Mouse (Mus musculus) midbrain, postnatal 0 days (tissue): Measurements from ENCODE around the gene Aff3. TPM values are rescaled to one million over a fixed set of nuclear protein-coding genes. Genes with fewer than 3 reads are reported as not detected.

Source experiments
- ATAC-seq: fragments of 200-750 bp; cut with Nextera tagmentation; 2 replicates; pipeline ENCODE4 v1.8.0; 2017; ENCODE audit warnings: moderate number of reproducible peaks, mild to moderate bottlenecking, moderate TSS enrichment, moderate library complexity; ENCODE audit not compliant: low FRiP score
- DNase-seq: peaks from one replicate; pipeline ENCODE4 v3.0.0-alpha.2; 2015; ENCODE audit warnings: low spot score
- H3K27ac ChIP-seq: fragments of 300-500 bp; sonication (generic); 2 replicates; pipeline ENCODE4 v1.5.1; 2014; ENCODE audit warnings: low read depth, mild to moderate bottlenecking, low read length, mixed read lengths
- H3K27me3 ChIP-seq: fragments of 300-500 bp; sonication (generic); 2 replicates; pipeline ENCODE4 v1.6.1; 2014; ENCODE audit warnings: low read length, control low read depth, mixed read lengths; ENCODE audit not compliant: insufficient read depth
- H3K36me3 ChIP-seq: fragments of 300-500 bp; sonication (generic); 2 replicates; pipeline ENCODE4 v1.6.1; 2014; ENCODE audit warnings: low read length, control low read depth, mixed read lengths; ENCODE audit not compliant: insufficient read depth
- H3K4me1 ChIP-seq: fragments of 300-500 bp; sonication (generic); 2 replicates; pipeline ENCODE4 v1.6.1; 2014; ENCODE audit warnings: mild to moderate bottlenecking, control low read depth, antibody characterized with exemption, low read length, mixed read lengths; ENCODE audit not compliant: insufficient read depth
- H3K4me2 ChIP-seq: fragments of 300-500 bp; sonication (generic); 2 replicates; pipeline ENCODE4 v1.6.1; 2014; ENCODE audit warnings: low read depth, mild to moderate bottlenecking, low read length, mixed read lengths; ENCODE audit not compliant: poor library complexity, severe bottlenecking
- H3K4me3 ChIP-seq: fragments of 300-500 bp; sonication (generic); 2 replicates; pipeline ENCODE4 v1.5.1; 2014; ENCODE audit warnings: low read depth, mild to moderate bottlenecking, low read length, moderate library complexity
- H3K9ac ChIP-seq: fragments of 300-500 bp; sonication (generic); replicated peaks from 2 replicates; pipeline ENCODE4 v1.6.1; 2014; ENCODE audit warnings: mild to moderate bottlenecking, low read length, moderate library complexity, mixed read lengths; ENCODE audit not compliant: poor library complexity, severe bottlenecking
- H3K9me3 ChIP-seq: fragments of 300-500 bp; sonication (generic); 2 replicates; pipeline ENCODE4 v1.6.1; 2016; ENCODE audit warnings: low read length, control low read depth
- CTCF ChIP-seq: IDR thresholded peaks from 2 replicates; pipeline ENCODE4 v1.5.1; 2016; ENCODE audit warnings: antibody characterized with exemption, mild to moderate bottlenecking
- whole genome bisulfite sequencing: fragments of 180-500 bp; shearing (Covaris S2); extraction: QIAGEN DNeasy Blood & Tissue Kit; methylation state at CpG from one replicate; pipeline ENCODE4 v1.1.7; 2014; 5-methylcytosine and 5-hydroxymethylcytosine counted together
- polyA plus RNA-seq: library from polyadenylated mRNA; unstranded; fragments of >200 nt; fragmentation: Nextera tagmentation; extraction: Ambion mirVana; gene quantifications from 2 replicates; pipeline ENCODE4 v1.2.1, GENCODE M21; 2015
- total RNA-seq: library from RNA; depleted of rRNA; stranded (reverse); fragments of >200 nt; gene quantifications from 2 replicates; pipeline ENCODE4 v1.2.3, GENCODE M21; 2014

Aff3 gene
- total and polyA plus RNA-seq, 2 experiments from 2014 or later: 20.6 to 61.2 TPM

- Histone ChIP-seq H3K36me3 (no peaks in the 10 kb centered on the region; the same call in 1 of the 2 replicates), H3K4me1 (no peaks in the 10 kb centered on the region), H3K9me3 (no peaks in the 10 kb centered on the region), H3K9ac (no peak overlapping the region), H3K27me3 (no peaks in the 10 kb centered on the region), H3K4me3 (no peak overlapping the region), H3K27ac (no peak overlapping the region), H3K4me2 (no peak overlapping the region)
- 71% methylated on average over 1 of the region's 1 CpGs for WGBS
- DNase-seq (no peak), ATAC-seq (no peak)
- no peak for TF ChIP-seq CTCF
Observed at GRCm38 (mm10) chr1:38516225-38516624, 148.5 kb downstream of the Aff3 start.

GRCm38 (mm10) chr1:38514634-38515011 lies 150.1 kb downstream of the Aff3 start:
- 50% methylated on average over 4 of the region's 4 CpGs for WGBS
- no peak for ATAC-seq

GRCm38 (mm10) chr1:38513970-38514633 lies 150.7 kb downstream of the Aff3 start:
- Histone ChIP-seq H3K27ac (no peak overlapping the region), H3K36me3 (no peaks in the 10 kb centered on the region), H3K4me2 (no peak overlapping the region), H3K9ac (no peak overlapping the region), H3K9me3 (no peaks in the 10 kb centered on the region), H3K4me1 (no peaks in the 10 kb centered on the region), H3K4me3 (no peak overlapping the region), H3K27me3 (no peaks in the 10 kb centered on the region)
- 73% methylated on average over 12 of the region's 12 CpGs for WGBS
- TF ChIP-seq CTCF: no peak
- no peak for DNase-seq
- ATAC-seq: no peak

More at GRCm38 (mm10) chr1:38514634-38515011, 150.1 kb downstream of the Aff3 start:
- Histone ChIP-seq H3K27ac (no peak overlapping the region), H3K36me3 (no peaks in the 10 kb centered on the region), H3K9me3 (no peaks in the 10 kb centered on the region), H3K9ac (no peak overlapping the region), H3K4me2 (no peak overlapping the region), H3K4me1 (no peaks in the 10 kb centered on the region), H3K4me3 (no peak overlapping the region), H3K27me3 (no peaks in the 10 kb centered on the region)
- no peak for TF ChIP-seq CTCF
- DNase-seq: no peak

- Histone ChIP-seq H3K27me3 (no peaks in the 10 kb centered on the region), H3K9me3 (no peaks in the 10 kb centered on the region), H3K36me3 (no peaks in the 10 kb centered on the region), H3K4me1 (no peaks in the 10 kb centered on the region), H3K4me3 (no peak overlapping the region), H3K9ac (no peak overlapping the region), H3K4me2 (no peak overlapping the region), H3K27ac (0 out of 2 replicates have a peak overlapping the region, but pooled peaks have one; percentile 32)
- ATAC-seq (no peak), DNase-seq (peak; percentile 40)
- 61% methylated on average over 15 of the region's 15 CpGs for WGBS
- no peak for TF ChIP-seq CTCF
Observed at GRCm38 (mm10) chr1:38512258-38513081, 152.3 kb downstream of the Aff3 start.

GRCm38 (mm10) chr1:38511076-38511475 lies 153.7 kb downstream of the Aff3 start:
- TF ChIP-seq CTCF: no peak
- no peak overlapping the region for H3K9ac ChIP-seq
- DNase-seq: no peak
- H3K4me1 ChIP-seq: no peaks in the 10 kb centered on the region
- H3K36me3 ChIP-seq: no peaks in the 10 kb centered on the region
- no peak overlapping the region for H3K27ac ChIP-seq
- no peak for ATAC-seq
- no peaks in the 10 kb centered on the region for H3K9me3 ChIP-seq
- no peak overlapping the region for H3K4me2 ChIP-seq
- 67% methylated on average over 5 of the region's 5 CpGs for WGBS
- H3K4me3 ChIP-seq: no peak overlapping the region
- H3K27me3 ChIP-seq: no peaks in the 10 kb centered on the region

GRCm38 (mm10) chr1:38509301-38509700 lies 155.5 kb downstream of the Aff3 start:
- Histone ChIP-seq H3K36me3 (no peaks in the 10 kb centered on the region), H3K4me2 (no peak overlapping the region), H3K9me3 (no peaks in the 10 kb centered on the region), H3K27me3 (no peaks in the 10 kb centered on the region), H3K4me1 (no peaks in the 10 kb centered on the region), H3K4me3 (no peak overlapping the region), H3K9ac (no peak overlapping the region), H3K27ac (no peak overlapping the region)
- ATAC-seq (no peak), DNase-seq (no peak)
- TF ChIP-seq CTCF: no peak
- 89% methylated on average over 8 of the region's 8 CpGs for WGBS
